Mouse (Mus musculus) B cell, adult 62 days (primary cell): Measurements from ENCODE around the gene Olfr716. TPM values are rescaled to one million over a fixed set of nuclear protein-coding genes. Genes with fewer than 3 reads are reported as not detected.

Experiments
- total RNA-seq: library from RNA; stranded (reverse); gene quantifications from 4 replicates; pipeline ENCODE4 v1.2.4, GENCODE M21; 2023

Gene Olfr716
- not detected in 4 replicates for total RNA-seq

DNA sequence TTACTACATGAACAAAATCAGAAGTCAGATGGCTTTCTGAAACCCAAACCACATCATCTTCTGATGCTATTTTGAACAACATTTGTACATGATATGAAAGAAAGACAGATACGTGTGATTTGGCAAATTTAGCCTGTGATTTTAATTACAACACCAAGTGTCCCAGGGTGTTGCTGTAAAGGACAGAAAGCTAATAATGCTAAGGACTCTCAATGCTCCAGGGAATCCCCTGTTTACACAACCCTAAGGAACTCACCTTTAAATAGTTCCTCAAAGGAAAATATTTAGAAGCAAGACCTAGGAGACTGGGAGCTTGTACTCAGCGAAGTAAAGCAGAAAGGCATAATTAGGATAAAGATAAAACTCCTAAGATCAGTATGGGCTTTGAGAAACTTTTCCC is at the start of gene Olfr716:
Gene Olfr716 (plus strand): TSS at position 301 of the 400 bp plus-strand sequence.

DNA sequence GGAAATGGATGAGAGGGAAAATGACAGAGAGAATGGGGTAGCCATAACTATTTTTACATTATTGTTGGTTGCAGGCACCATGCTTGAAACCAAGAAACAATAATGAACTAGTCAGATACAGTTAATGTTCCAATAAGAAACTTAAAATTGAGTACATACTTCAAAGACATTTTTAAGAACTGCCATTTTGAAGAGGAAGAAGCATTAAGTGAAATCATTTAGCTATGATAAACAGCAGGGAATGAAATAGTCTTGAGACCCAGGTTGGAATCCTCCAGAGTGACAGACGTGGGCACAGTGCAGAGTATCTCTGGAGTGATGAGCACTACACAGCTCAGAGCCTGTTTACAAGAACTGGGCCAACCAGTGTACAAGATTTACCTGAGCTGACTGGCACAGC is 45.2 kb upstream of the Olfr716 start, which contains the start of gene Olfr17:
Gene Olfr17 (plus strand): TSS at position 301 of the 400 bp plus-strand sequence.

DNA sequence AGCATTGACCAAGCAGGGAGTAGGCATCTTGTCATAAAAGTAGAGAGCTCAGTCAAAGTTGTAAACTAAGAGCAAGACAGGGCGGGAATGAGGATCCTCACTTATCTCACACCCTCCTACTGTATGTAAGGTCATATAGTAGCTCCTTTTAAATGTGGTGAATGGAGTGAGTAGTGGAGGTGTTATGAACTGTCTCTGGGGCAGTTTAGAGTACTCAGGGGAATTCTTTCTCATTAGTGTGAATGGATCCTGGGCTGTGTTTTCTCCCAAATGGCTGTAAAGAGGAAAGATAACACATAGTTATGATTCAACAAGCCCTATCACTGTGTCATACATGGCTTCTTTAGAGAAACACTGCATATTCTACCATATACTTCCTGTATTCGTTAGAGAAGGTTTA is 27.9 kb upstream of the Olfr716 start, which contains the start of gene Olfr715b:
Gene Olfr715b (minus strand): TSS at position 101 of the 400 bp plus-strand sequence.

DNA sequence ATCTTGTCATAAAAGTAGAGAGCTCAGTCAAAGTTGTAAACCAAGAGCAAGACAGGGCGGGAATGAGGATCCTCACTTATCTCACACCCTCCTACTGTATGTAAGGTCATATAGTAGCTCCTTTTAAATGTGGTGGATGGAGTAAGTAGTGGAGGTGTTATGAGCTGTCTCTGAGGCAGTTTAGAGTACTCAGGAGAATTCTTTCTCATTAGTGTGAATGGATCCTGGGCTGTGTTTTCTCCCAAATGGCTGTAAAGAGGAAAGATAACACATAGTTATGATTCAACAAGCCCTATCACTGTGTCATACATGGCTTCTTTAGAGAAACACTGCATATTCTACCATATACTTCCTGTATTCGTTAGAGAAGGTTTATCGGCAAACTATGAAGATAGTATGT is 7.1 kb upstream of the Olfr716 start, which contains the start of gene Olfr715:
Gene Olfr715 (minus strand): TSS at position 101 of the 400 bp plus-strand sequence.

DNA sequence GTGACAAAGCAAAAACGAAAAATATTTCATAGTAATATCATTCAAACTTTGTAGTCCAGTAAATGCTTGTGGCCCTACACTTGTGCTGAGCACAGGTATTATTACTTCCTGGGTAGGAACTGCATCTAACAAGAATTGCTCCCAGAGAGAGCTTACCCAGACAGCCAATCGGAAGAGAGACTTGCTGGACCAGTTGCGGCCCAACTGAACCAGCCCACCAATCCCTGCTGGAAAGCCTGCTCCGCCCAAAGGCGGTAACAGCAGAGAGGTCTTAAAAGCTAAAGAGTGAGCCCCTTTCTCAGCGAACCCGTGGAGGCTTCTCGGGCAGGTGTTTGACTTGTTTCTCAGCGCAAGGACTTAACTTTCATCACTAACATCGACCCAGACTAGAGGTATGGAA is 28.6 kb downstream of the Olfr716 start, which contains the start of gene Nlrp14:
Gene Nlrp14 (plus strand): TSS at position 301 of the 400 bp plus-strand sequence.

Other genes starting within 250 kb of the Olfr716 start
- gene Olfr707, start 237.1 kb upstream of the Olfr716 start, total RNA-seq = not detected in 4 replicates
- gene Olfr1532-ps1, start 230.3 kb upstream of the Olfr716 start, total RNA-seq = not detected in 4 replicates
- gene Olfr709-ps1, start 206.1 kb upstream of the Olfr716 start, total RNA-seq = not detected in 4 replicates
- gene Olfr710, start 190.0 kb upstream of the Olfr716 start, total RNA-seq = not detected in 4 replicates
- gene Olfr6, start 174.4 kb upstream of the Olfr716 start, total RNA-seq = not detected in 4 replicates
- not detected in 4 replicates for gene Olfr711, start 162.9 kb upstream of the Olfr716 start, total RNA-seq
- gene Olfr2, start 132.3 kb upstream of the Olfr716 start, total RNA-seq = 0.09 TPM in 1 of 4 replicates, not detected in the others
- not detected in 4 replicates for gene Olfr713, start 107.2 kb upstream of the Olfr716 start, total RNA-seq
- not detected in 4 replicates for gene Olfr714, start 67.3 kb upstream of the Olfr716 start, total RNA-seq
- gene Olfr17, start 45.1 kb upstream of the Olfr716 start, total RNA-seq = not detected in 4 replicates
- gene Olfr715b, start 28.0 kb upstream of the Olfr716 start, total RNA-seq = not detected in 4 replicates
- gene Olfr715, start 7.2 kb upstream of the Olfr716 start, total RNA-seq = not detected in 4 replicates
- gene Nlrp14, start 28.7 kb downstream of the Olfr716 start, total RNA-seq = not detected in 4 replicates
- not detected in 4 replicates for gene Rbmxl2, start 71.1 kb downstream of the Olfr716 start, total RNA-seq
- not detected in 4 replicates for gene Syt9, start 232.4 kb downstream of the Olfr716 start, total RNA-seq